Mouse (Mus musculus): ENCODE measurements around the gene Tmem163. TPM values are rescaled to one million over a fixed set of nuclear protein-coding genes. Genes with fewer than 3 reads are reported as not detected.

The Tmem163 gene
- polyA plus RNA-seq, 1 experiment from 2014 or later, result 0.48 TPM

GRCm38 (mm10) chr1:127661118-127662012 is 18.0 kb downstream of the Tmem163 start:
- Histone ChIP-seq H3K9ac (ENCODE audit: low read depth, low read length) (no peak overlapping the region), H3K9me3 (ENCODE audit: control insufficient read depth, low read length) (no peaks in the 10 kb centered on the region), H3K27me3 (replicated peaks; ENCODE audit: control insufficient read depth, insufficient read depth, low read length) (no peaks in the 10 kb centered on the region), H3K4me1 (ENCODE audit: control insufficient read depth, insufficient read depth, low read length) (no peaks in the 10 kb centered on the region), H3K27ac (ENCODE audit: low read length) (no peak overlapping the region), H3K4me2 (ENCODE audit: low read depth, low read length) (no peak overlapping the region), H3K4me3 (ENCODE audit: low read length) (no peak overlapping the region), H3K36me3 (ENCODE audit: control insufficient read depth, insufficient read depth, low read length) (no peaks in the 10 kb centered on the region)
- ATAC-seq, result no peak
- WGBS, result 37% methylated on average over 13 of the region's 13 CpGs

DNA sequence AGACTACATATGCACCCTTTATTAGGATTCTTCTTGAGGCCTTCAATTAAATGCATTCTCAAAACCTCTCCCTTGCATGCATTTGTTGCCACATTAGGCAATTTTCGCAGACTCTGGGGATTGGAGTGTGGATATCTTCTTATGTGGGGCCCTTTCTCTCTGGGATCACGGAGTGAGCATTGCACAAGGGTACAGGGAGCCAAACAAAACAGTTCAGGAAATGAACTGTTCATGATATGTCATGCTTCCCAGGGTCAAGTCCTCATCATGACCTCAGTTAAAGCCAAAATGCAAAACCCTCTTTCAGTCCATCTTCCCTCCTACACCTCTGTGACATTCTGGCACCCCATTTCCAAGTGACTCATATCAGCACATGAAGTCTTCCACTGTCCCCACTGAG is 27.8 kb downstream of the Tmem163 start:
- H3K9me3 ChIP-seq (ENCODE audit: control insufficient read depth, low read length), result no peaks in the 10 kb centered on the region
- no peak overlapping the region for H3K27ac ChIP-seq (ENCODE audit: low read length)
- H3K4me1 ChIP-seq (ENCODE audit: control insufficient read depth, insufficient read depth, low read length), result no peaks in the 10 kb centered on the region
- H3K9ac ChIP-seq (ENCODE audit: low read depth, low read length), result no peak overlapping the region
- H3K4me2 ChIP-seq (ENCODE audit: low read depth, low read length), result no peak overlapping the region
- H3K36me3 ChIP-seq (ENCODE audit: control insufficient read depth, insufficient read depth, low read length), result no peaks in the 10 kb centered on the region
- WGBS, result 91% methylated on average over 2 of the region's 2 CpGs
- H3K27me3 ChIP-seq (replicated peaks; ENCODE audit: control insufficient read depth, insufficient read depth, low read length), result no peaks in the 10 kb centered on the region
- no peak for ATAC-seq
- no peak overlapping the region for H3K4me3 ChIP-seq (ENCODE audit: low read length)

DNA sequence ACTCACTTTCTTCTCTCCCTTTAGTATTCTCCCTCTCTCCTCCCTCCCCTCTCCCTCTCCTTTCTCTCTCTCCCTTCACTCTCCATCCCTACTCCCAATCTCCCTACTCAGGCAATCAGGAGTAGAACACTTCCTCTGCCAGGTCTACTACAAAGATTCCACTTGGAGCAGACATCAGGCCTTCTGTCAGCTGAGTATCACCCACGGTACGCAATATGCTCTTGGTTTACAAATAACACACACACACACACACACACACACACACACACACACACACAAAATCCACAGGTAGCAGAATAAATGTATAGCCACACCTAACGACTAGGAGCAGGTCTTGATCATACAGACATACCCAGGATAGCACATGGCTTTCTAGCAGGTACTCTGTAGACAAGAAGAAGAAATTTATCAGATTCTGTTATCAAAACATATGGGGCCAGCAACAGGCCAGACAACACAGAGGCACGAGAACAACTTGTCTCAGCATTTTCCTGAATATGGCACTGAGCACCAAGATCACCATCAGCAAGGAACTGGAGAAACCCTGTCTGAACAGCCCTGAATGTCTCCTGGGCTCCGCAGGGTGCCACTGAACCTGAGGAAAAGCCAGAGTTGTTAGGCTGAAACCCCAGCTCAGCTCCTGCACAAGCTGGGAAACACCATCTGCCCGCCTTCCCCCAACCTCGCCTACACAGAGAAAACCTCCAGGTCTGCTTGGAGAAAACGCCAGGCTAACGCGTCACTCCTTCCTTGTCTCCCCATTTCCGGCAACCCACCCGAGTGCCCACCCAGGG is 36.2 kb downstream of the Tmem163 start:
- no peak overlapping the region for H3K4me3 ChIP-seq (ENCODE audit: low read length)
- no peaks in the 10 kb centered on the region for H3K9me3 ChIP-seq (ENCODE audit: control insufficient read depth, low read length)
- no peaks in the 10 kb centered on the region for H3K4me1 ChIP-seq (ENCODE audit: control insufficient read depth, insufficient read depth, low read length)
- H3K9ac ChIP-seq (ENCODE audit: low read depth, low read length), result no peak overlapping the region
- H3K36me3 ChIP-seq (ENCODE audit: control insufficient read depth, insufficient read depth, low read length), result no peaks in the 10 kb centered on the region
- no peak overlapping the region for H3K4me2 ChIP-seq (ENCODE audit: low read depth, low read length)
- H3K27me3 ChIP-seq (replicated peaks; ENCODE audit: control insufficient read depth, insufficient read depth, low read length), result no peaks in the 10 kb centered on the region
- 86% methylated on average over 12 of the region's 12 CpGs for WGBS
- no peak overlapping the region for H3K27ac ChIP-seq (ENCODE audit: low read length)
- ATAC-seq, result no peak

GRCm38 (mm10) chr1:127637917-127638316 is 41.4 kb downstream of the Tmem163 start:
- Histone ChIP-seq H3K9ac (ENCODE audit: low read depth, low read length) (no peak overlapping the region), H3K36me3 (ENCODE audit: control insufficient read depth, insufficient read depth, low read length) (no peaks in the 10 kb centered on the region), H3K27ac (ENCODE audit: low read length) (no peak overlapping the region), H3K27me3 (replicated peaks; ENCODE audit: control insufficient read depth, insufficient read depth, low read length) (no peaks in the 10 kb centered on the region), H3K4me3 (ENCODE audit: low read length) (no peak overlapping the region), H3K4me2 (ENCODE audit: low read depth, low read length) (no peak overlapping the region), H3K4me1 (ENCODE audit: control insufficient read depth, insufficient read depth, low read length) (no peaks in the 10 kb centered on the region), H3K9me3 (ENCODE audit: control insufficient read depth, low read length) (no peaks in the 10 kb centered on the region)
- 55% methylated on average over 2 of the region's 2 CpGs for WGBS
- no peak for ATAC-seq

- 56% methylated on average over 7 of the region's 7 CpGs for WGBS
- Histone ChIP-seq H3K27me3 (replicated peaks; ENCODE audit: control insufficient read depth, insufficient read depth, low read length) (no peaks in the 10 kb centered on the region), H3K9ac (ENCODE audit: low read depth, low read length) (no peak overlapping the region), H3K9me3 (ENCODE audit: control insufficient read depth, low read length) (no peaks in the 10 kb centered on the region), H3K27ac (ENCODE audit: low read length) (no peak overlapping the region), H3K4me2 (ENCODE audit: low read depth, low read length) (no peak overlapping the region), H3K4me3 (ENCODE audit: low read length) (no peak overlapping the region), H3K36me3 (ENCODE audit: control insufficient read depth, insufficient read depth, low read length) (no peaks in the 10 kb centered on the region), H3K4me1 (ENCODE audit: control insufficient read depth, insufficient read depth, low read length) (no peaks in the 10 kb centered on the region)
- ATAC-seq, result no peak
Measured at GRCm38 (mm10) chr1:127627151-127627550, 52.2 kb downstream of the Tmem163 start.

- H3K4me3 ChIP-seq (ENCODE audit: low read length), result no peak overlapping the region
- no peak overlapping the region for H3K9ac ChIP-seq (ENCODE audit: low read depth, low read length)
- 41% methylated on average over 5 of the region's 5 CpGs for WGBS
- ATAC-seq, result peak; percentile 91
- no peak overlapping the region for H3K27ac ChIP-seq (ENCODE audit: low read length)
- H3K4me2 ChIP-seq (ENCODE audit: low read depth, low read length), result no peak overlapping the region
- no peaks in the 10 kb centered on the region for H3K4me1 ChIP-seq (ENCODE audit: control insufficient read depth, insufficient read depth, low read length)
- no peaks in the 10 kb centered on the region for H3K36me3 ChIP-seq (ENCODE audit: control insufficient read depth, insufficient read depth, low read length)
- no peaks in the 10 kb centered on the region for H3K27me3 ChIP-seq (replicated peaks; ENCODE audit: control insufficient read depth, insufficient read depth, low read length)
- H3K9me3 ChIP-seq (ENCODE audit: control insufficient read depth, low read length), result no peaks in the 10 kb centered on the region
Measured at GRCm38 (mm10) chr1:127625577-127626362, 53.6 kb downstream of the Tmem163 start.

DNA sequence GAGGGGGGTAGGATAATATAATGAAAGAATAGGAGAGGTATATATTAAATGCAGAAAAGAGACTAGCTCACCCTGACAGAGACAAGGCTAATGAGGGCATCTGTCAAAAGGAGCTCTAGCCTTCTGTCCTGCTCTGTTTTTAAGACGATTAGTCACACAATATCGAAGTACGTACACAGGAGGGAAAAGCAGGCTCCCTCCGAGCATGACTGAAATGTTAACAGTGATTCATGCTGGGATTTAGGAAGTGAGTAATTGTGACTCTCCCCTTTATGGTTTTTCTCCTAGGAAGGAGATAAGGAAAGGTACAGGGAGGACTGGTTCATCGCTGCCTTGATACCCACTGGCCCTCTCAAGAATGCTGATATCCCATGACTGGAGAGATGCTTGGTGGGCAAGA is 57.0 kb downstream of the Tmem163 start:
- Histone ChIP-seq H3K36me3 (ENCODE audit: control insufficient read depth, insufficient read depth, low read length) (no peaks in the 10 kb centered on the region), H3K27ac (ENCODE audit: low read length) (no peak overlapping the region), H3K4me2 (ENCODE audit: low read depth, low read length) (no peak overlapping the region), H3K9ac (ENCODE audit: low read depth, low read length) (no peak overlapping the region), H3K9me3 (ENCODE audit: control insufficient read depth, low read length) (no peaks in the 10 kb centered on the region), H3K27me3 (replicated peaks; ENCODE audit: control insufficient read depth, insufficient read depth, low read length) (no peaks in the 10 kb centered on the region), H3K4me1 (ENCODE audit: control insufficient read depth, insufficient read depth, low read length) (no peaks in the 10 kb centered on the region), H3K4me3 (ENCODE audit: low read length) (no peak overlapping the region)
- WGBS, result 51% methylated on average over 5 of the region's 5 CpGs
- ATAC-seq, result no peak

- no peaks in the 10 kb centered on the region for H3K36me3 ChIP-seq (ENCODE audit: control insufficient read depth, insufficient read depth, low read length)
- no peaks in the 10 kb centered on the region for H3K4me1 ChIP-seq (ENCODE audit: control insufficient read depth, insufficient read depth, low read length)
- no peak overlapping the region for H3K27ac ChIP-seq (ENCODE audit: low read length)
- H3K4me2 ChIP-seq (ENCODE audit: low read depth, low read length), result no peak overlapping the region
- H3K9ac ChIP-seq (ENCODE audit: low read depth, low read length), result no peak overlapping the region
- H3K27me3 ChIP-seq (replicated peaks; ENCODE audit: control insufficient read depth, insufficient read depth, low read length), result no peaks in the 10 kb centered on the region
- no peak for ATAC-seq
- no peak overlapping the region for H3K4me3 ChIP-seq (ENCODE audit: low read length)
- no peaks in the 10 kb centered on the region for H3K9me3 ChIP-seq (ENCODE audit: control insufficient read depth, low read length)
- 85% methylated on average over 6 of the region's 6 CpGs for WGBS
Measured at GRCm38 (mm10) chr1:127619036-127619435, 60.3 kb downstream of the Tmem163 start.

DNA sequence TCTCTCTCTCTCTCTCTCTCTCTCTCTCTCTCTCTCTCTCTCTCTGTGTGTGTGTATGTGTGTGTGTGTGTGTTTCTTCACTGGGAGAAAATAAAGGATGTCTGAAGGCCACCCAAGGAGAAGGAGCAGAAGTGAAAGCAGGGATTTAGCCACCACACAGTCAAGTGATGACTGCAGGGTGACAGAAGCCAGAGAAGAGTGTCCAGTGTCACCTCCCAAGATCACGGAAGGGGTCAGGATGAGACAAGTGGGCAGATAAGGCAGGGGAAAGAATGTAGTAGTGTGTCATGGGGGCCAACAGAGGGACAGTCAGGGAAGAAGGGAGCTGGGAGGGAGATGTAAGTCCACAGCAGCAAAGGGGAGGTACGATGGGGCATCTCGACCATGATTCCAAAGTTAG is 69.0 kb downstream of the Tmem163 start:
- H3K36me3 ChIP-seq (ENCODE audit: control insufficient read depth, insufficient read depth, low read length), result no peaks in the 10 kb centered on the region
- H3K4me2 ChIP-seq (ENCODE audit: low read depth, low read length), result no peak overlapping the region
- 72% methylated on average over 3 of the region's 3 CpGs for WGBS
- no peaks in the 10 kb centered on the region for H3K27me3 ChIP-seq (replicated peaks; ENCODE audit: control insufficient read depth, insufficient read depth, low read length)
- H3K4me3 ChIP-seq (ENCODE audit: low read length), result no peak overlapping the region
- no peak for ATAC-seq
- H3K27ac ChIP-seq (ENCODE audit: low read length), result no peak overlapping the region
- no peaks in the 10 kb centered on the region for H3K4me1 ChIP-seq (ENCODE audit: control insufficient read depth, insufficient read depth, low read length)
- H3K9me3 ChIP-seq (ENCODE audit: control insufficient read depth, low read length), result no peaks in the 10 kb centered on the region
- no peak overlapping the region for H3K9ac ChIP-seq (ENCODE audit: low read depth, low read length)

Measured in intestine, embryonic 16.5 days (tissue).